Mouse (Mus musculus) c-Kit-positive CD71-negative TER-119-negative erythroid progenitor cells, embryonic 14.5 days (primary cell): ENCODE measurements around the gene Slc44a3.

Source experiments
- DNase-seq: peaks from one replicate; pipeline ENCODE4 v3.0.0-alpha.2; 2013; ENCODE audit warnings: low read depth

Slc44a3 gene

GRCm38 (mm10) chr3:121532176-121532575 lies at the start of gene Slc44a3:
Slc44a3 (minus strand) TSS chr3:121532404.
- no peak for DNase-seq

- DNase-seq = no peak
These were observed 47.8 kb upstream of the Slc44a3 start for GRCm38 (mm10) chr3:121579880-121580549.

GRCm38 (mm10) chr3:121579402-121579801 lies 47.2 kb upstream of the Slc44a3 start:
- no peak for DNase-seq

GRCm38 (mm10) chr3:121578706-121579105 lies 46.5 kb upstream of the Slc44a3 start:
- DNase-seq = no peak

GRCm38 (mm10) chr3:121577641-121578040 lies 45.4 kb upstream of the Slc44a3 start:
- DNase-seq = no peak

GRCm38 (mm10) chr3:121577032-121577591 lies 44.9 kb upstream of the Slc44a3 start:
- DNase-seq = no peak

GRCm38 (mm10) chr3:121576367-121576766 lies 44.2 kb upstream of the Slc44a3 start:
- DNase-seq = no peak

GRCm38 (mm10) chr3:121574386-121574785 lies 42.2 kb upstream of the Slc44a3 start:
- no peak for DNase-seq

- DNase-seq = no peak
These were observed 41.7 kb upstream of the Slc44a3 start for GRCm38 (mm10) chr3:121573858-121574257.

- no peak for DNase-seq
These were observed 39.3 kb upstream of the Slc44a3 start for GRCm38 (mm10) chr3:121571491-121571890.

- DNase-seq = no peak
These were observed 38.4 kb upstream of the Slc44a3 start for GRCm38 (mm10) chr3:121570623-121571022.

GRCm38 (mm10) chr3:121569767-121570166 lies 37.6 kb upstream of the Slc44a3 start:
- DNase-seq = no peak

GRCm38 (mm10) chr3:121569004-121569403 lies 36.8 kb upstream of the Slc44a3 start:
- no peak for DNase-seq

GRCm38 (mm10) chr3:121567904-121568303 lies 35.7 kb upstream of the Slc44a3 start:
- DNase-seq = no peak

GRCm38 (mm10) chr3:121567337-121567900 lies 35.2 kb upstream of the Slc44a3 start:
- no peak for DNase-seq

- DNase-seq = no peak
These were observed 34.7 kb upstream of the Slc44a3 start for GRCm38 (mm10) chr3:121566901-121567300.

- no peak for DNase-seq
These were observed 29.6 kb upstream of the Slc44a3 start for GRCm38 (mm10) chr3:121561803-121562202.

GRCm38 (mm10) chr3:121560115-121560865 lies 28.1 kb upstream of the Slc44a3 start:
- no peak for DNase-seq

- no peak for DNase-seq
These were observed 27.4 kb upstream of the Slc44a3 start for GRCm38 (mm10) chr3:121559406-121560114.

GRCm38 (mm10) chr3:121558861-121559260 lies 26.7 kb upstream of the Slc44a3 start:
- no peak for DNase-seq

GRCm38 (mm10) chr3:121556304-121556703 lies 24.1 kb upstream of the Slc44a3 start:
- DNase-seq = no peak

- DNase-seq = no peak
These were observed 21.1 kb upstream of the Slc44a3 start for GRCm38 (mm10) chr3:121553294-121553693.
